Mouse (Mus musculus): ENCODE results near the gene Slc35f1. TPM values are rescaled to one million over a fixed set of nuclear protein-coding genes. Genes with fewer than 3 reads are reported as not detected.

Slc35f1 gene
- polyA plus RNA-seq (2012; fragmentation: generic; extraction: Trizol), result not detected
- long read RNA-seq, experiment 1, result 0 reads
- long read RNA-seq, experiment 2, result 0 reads

GRCm38 (mm10) chr10:52690334-52690991 lies at the start of gene Slc35f1:
Slc35f1 (plus strand) TSS chr10:52690533.
- Histone ChIP-seq H3K36me3 (ENCODE audit: control insufficient read depth, insufficient read depth) (no peaks in the 10 kb centered on the region), H3K79me3 (ENCODE audit: low read depth) (no peaks in the 10 kb centered on the region), H3K4me3 (ENCODE audit: insufficient read depth, poor library complexity, severe bottlenecking) (no peak within 1 kb of the TSS), H3K79me2 (ENCODE audit: control insufficient read depth, insufficient read depth) (no peaks in the 10 kb centered on the region), H3ac (ENCODE audit: control insufficient read depth, insufficient read length, low read depth) (no peak within 1 kb of the TSS), H3K27me3 (ENCODE audit: control insufficient read depth, insufficient read depth, insufficient read length) (no peaks in the 10 kb centered on the region)
- TF ChIP-seq MAX (IDR thresholded peaks at IDR 0.05), result no peak
- no peak for TF ChIP-seq FOSL1 (IDR thresholded peaks at IDR 0.05; ENCODE audit: insufficient read depth, low read length, poor library complexity, severe bottlenecking)
- no peak for TF ChIP-seq CTCF (IDR thresholded peaks at IDR 0.05; ENCODE audit: control insufficient read depth, insufficient read depth, insufficient read length)
- no peak for TF ChIP-seq CEBPB (IDR thresholded peaks at IDR 0.05; ENCODE audit: low read depth)

- H3K36me3 ChIP-seq (ENCODE audit: control insufficient read depth, insufficient read depth), result no peaks in the 10 kb centered on the region
- H3K4me3 ChIP-seq (ENCODE audit: insufficient read depth, poor library complexity, severe bottlenecking), result no peak overlapping the region
- no peaks in the 10 kb centered on the region for H3K27me3 ChIP-seq (ENCODE audit: control insufficient read depth, insufficient read depth, insufficient read length)
- no peaks in the 10 kb centered on the region for H3K79me2 ChIP-seq (ENCODE audit: control insufficient read depth, insufficient read depth)
- no peak overlapping the region for H3ac ChIP-seq (ENCODE audit: control insufficient read depth, insufficient read length, low read depth)
- H3K79me3 ChIP-seq (ENCODE audit: low read depth), result no peaks in the 10 kb centered on the region
- TF ChIP-seq MAX (IDR thresholded peaks at IDR 0.05) (no peak), FOSL1 (IDR thresholded peaks at IDR 0.05; ENCODE audit: insufficient read depth, low read length, poor library complexity, severe bottlenecking) (no peak), MYOD1 (IDR thresholded peaks at IDR 0.05; ENCODE audit: control insufficient read depth, insufficient read length, low read depth) (no peak), CTCF (IDR thresholded peaks at IDR 0.05; ENCODE audit: control insufficient read depth, insufficient read depth, insufficient read length) (no peak), MYOG (IDR thresholded peaks at IDR 0.05; ENCODE audit: control insufficient read depth, extremely low read depth, insufficient read length) (no peak), CEBPB (IDR thresholded peaks at IDR 0.05; ENCODE audit: low read depth) (no peak), USF1 (IDR thresholded peaks at IDR 0.05; ENCODE audit: low read depth) (no peak)
These were observed 19.1 kb upstream of the Slc35f1 start for GRCm38 (mm10) chr10:52671234-52671633.

GRCm38 (mm10) chr10:52690992-52691731 lies 829 bp downstream of the Slc35f1 start:
- TF ChIP-seq MYOG (IDR thresholded peaks at IDR 0.05; ENCODE audit: control insufficient read depth, extremely low read depth, insufficient read length) (no peak), CEBPB (IDR thresholded peaks at IDR 0.05; ENCODE audit: low read depth) (no peak), MYOD1 (IDR thresholded peaks at IDR 0.05; ENCODE audit: control insufficient read depth, insufficient read length, low read depth) (no peak), CTCF (IDR thresholded peaks at IDR 0.05; ENCODE audit: control insufficient read depth, insufficient read depth, insufficient read length) (no peak), FOSL1 (IDR thresholded peaks at IDR 0.05; ENCODE audit: insufficient read depth, low read length, poor library complexity, severe bottlenecking) (no peak), USF1 (IDR thresholded peaks at IDR 0.05; ENCODE audit: low read depth) (no peak), MAX (IDR thresholded peaks at IDR 0.05) (no peak)
- Histone ChIP-seq H3K4me3 (ENCODE audit: insufficient read depth, poor library complexity, severe bottlenecking) (no peak overlapping the region), H3K79me2 (ENCODE audit: control insufficient read depth, insufficient read depth) (no peaks in the 10 kb centered on the region), H3K36me3 (ENCODE audit: control insufficient read depth, insufficient read depth) (no peaks in the 10 kb centered on the region), H3K27me3 (ENCODE audit: control insufficient read depth, insufficient read depth, insufficient read length) (no peaks in the 10 kb centered on the region), H3ac (ENCODE audit: control insufficient read depth, insufficient read length, low read depth) (no peak overlapping the region), H3K79me3 (ENCODE audit: low read depth) (no peaks in the 10 kb centered on the region)

GRCm38 (mm10) chr10:52703688-52704087 lies 13.4 kb downstream of the Slc35f1 start:
- TF ChIP-seq MYOD1 (IDR thresholded peaks at IDR 0.05; ENCODE audit: control insufficient read depth, insufficient read length, low read depth), result no peak
- TF ChIP-seq MAX (IDR thresholded peaks at IDR 0.05), result no peak
- H3ac ChIP-seq (ENCODE audit: control insufficient read depth, insufficient read length, low read depth), result no peak overlapping the region
- no peaks in the 10 kb centered on the region for H3K36me3 ChIP-seq (ENCODE audit: control insufficient read depth, insufficient read depth)
- H3K79me3 ChIP-seq (ENCODE audit: low read depth), result no peaks in the 10 kb centered on the region
- no peak overlapping the region for H3K4me3 ChIP-seq (ENCODE audit: insufficient read depth, poor library complexity, severe bottlenecking)
- H3K27me3 ChIP-seq (ENCODE audit: control insufficient read depth, insufficient read depth, insufficient read length), result no peaks in the 10 kb centered on the region
- H3K79me2 ChIP-seq (ENCODE audit: control insufficient read depth, insufficient read depth), result no peaks in the 10 kb centered on the region

GRCm38 (mm10) chr10:52704101-52705051 lies 14.0 kb downstream of the Slc35f1 start:
- Histone ChIP-seq H3K79me2 (ENCODE audit: control insufficient read depth, insufficient read depth) (no peaks in the 10 kb centered on the region), H3ac (ENCODE audit: control insufficient read depth, insufficient read length, low read depth) (no peak overlapping the region), H3K79me3 (ENCODE audit: low read depth) (no peaks in the 10 kb centered on the region), H3K27me3 (ENCODE audit: control insufficient read depth, insufficient read depth, insufficient read length) (no peaks in the 10 kb centered on the region), H3K36me3 (ENCODE audit: control insufficient read depth, insufficient read depth) (no peaks in the 10 kb centered on the region), H3K4me3 (ENCODE audit: insufficient read depth, poor library complexity, severe bottlenecking) (no peak overlapping the region)
- TF ChIP-seq FOSL1 (IDR thresholded peaks at IDR 0.05; ENCODE audit: insufficient read depth, low read length, poor library complexity, severe bottlenecking) (no peak), CTCF (IDR thresholded peaks at IDR 0.05; ENCODE audit: control insufficient read depth, insufficient read depth, insufficient read length) (no peak), CEBPB (IDR thresholded peaks at IDR 0.05; ENCODE audit: low read depth) (no peak), USF1 (IDR thresholded peaks at IDR 0.05; ENCODE audit: low read depth) (no peak), MYOG (IDR thresholded peaks at IDR 0.05; ENCODE audit: control insufficient read depth, extremely low read depth, insufficient read length) (no peak)
